Mouse (Mus musculus) liver, embryonic 13.5 days (tissue): Measurements from ENCODE around the gene Mllt1. TPM values are rescaled to one million over a fixed set of nuclear protein-coding genes. Genes with fewer than 3 reads are reported as not detected.

Experiments
- ATAC-seq: fragments of 200-750 bp; cut with Nextera tagmentation; 2 replicates; pipeline ENCODE4 v1.8.0; 2017; ENCODE audit warnings: low read depth, mild to moderate bottlenecking, moderate number of reproducible peaks, moderate library complexity
- DNase-seq: peaks from one replicate; pipeline ENCODE4 v3.0.0; 2022
- H3K27ac ChIP-seq: fragments of 300-500 bp; sonication (generic); 2 replicates; pipeline ENCODE4 v1.5.1; 2015; ENCODE audit warnings: moderate library complexity, mild to moderate bottlenecking, inconsistent platforms
- H3K27me3 ChIP-seq: fragments of 300-500 bp; sonication (generic); 2 replicates; pipeline ENCODE4 v1.6.1; 2015; ENCODE audit warnings: mild to moderate bottlenecking, inconsistent platforms
- H3K36me3 ChIP-seq: fragments of 300-500 bp; sonication (generic); 2 replicates; pipeline ENCODE4 v1.6.1; 2015; ENCODE audit warnings: mild to moderate bottlenecking, inconsistent platforms
- H3K4me1 ChIP-seq: fragments of 300-500 bp; sonication (generic); replicated peaks from 2 replicates; pipeline ENCODE4 v1.6.1; 2015; ENCODE audit warnings: inconsistent platforms
- H3K4me2 ChIP-seq: fragments of 300-500 bp; sonication (generic); 2 replicates; pipeline ENCODE4 v1.6.1; 2015; ENCODE audit warnings: inconsistent platforms, mild to moderate bottlenecking, moderate library complexity
- H3K4me3 ChIP-seq: fragments of 300-500 bp; sonication (generic); replicated peaks from 2 replicates; pipeline ENCODE4 v1.5.1; 2015; ENCODE audit warnings: mild to moderate bottlenecking, inconsistent platforms
- H3K9ac ChIP-seq: fragments of 300-500 bp; sonication (generic); 2 replicates; pipeline ENCODE4 v1.6.1; 2015; ENCODE audit warnings: mild to moderate bottlenecking, inconsistent platforms
- H3K9me3 ChIP-seq: fragments of 300-500 bp; sonication (generic); replicated peaks from 2 replicates; pipeline ENCODE4 v1.6.1; 2016; ENCODE audit warnings: inconsistent platforms
- WGBS: fragments of 180-500 bp; shearing (Covaris S2); methylation state at CpG from one replicate; pipeline ENCODE4 v1.1.7; 2015; ENCODE audit not compliant: insufficient replicate concordance; 5-methylcytosine and 5-hydroxymethylcytosine counted together
- polyA plus RNA-seq: library from polyadenylated mRNA; unstranded; fragments of >200 nt; fragmentation: Nextera tagmentation; extraction: Ambion mirVana; gene quantifications from 2 replicates; pipeline ENCODE4 v1.2.1, GENCODE M21; 2015

The Mllt1 gene
- polyA plus RNA-seq, 1 experiment from 2014 or later: 11.0 TPM

GRCm38 (mm10) chr17:56858216-56858615 lies 77.0 kb downstream of the Mllt1 start:
- H3K27ac ChIP-seq: no peak overlapping the region
- peak; percentile 8; the same call in 1 of the 2 replicates for ATAC-seq
- no peak overlapping the region for H3K4me2 ChIP-seq
- H3K4me3 ChIP-seq: no peak overlapping the region
- 42% methylated on average over 4 of the region's 4 CpGs for WGBS
- H3K27me3 ChIP-seq: no peaks in the 10 kb centered on the region
- peaks cover 17% of the 10 kb centered on the region for H3K4me1 ChIP-seq
- H3K9me3 ChIP-seq: no peaks in the 10 kb centered on the region
- no peaks in the 10 kb centered on the region for H3K36me3 ChIP-seq
- DNase-seq: peak; percentile 51
- H3K9ac ChIP-seq: no peak overlapping the region

GRCm38 (mm10) chr17:56855421-56855820 lies 79.8 kb downstream of the Mllt1 start:
- Histone ChIP-seq H3K4me3 (no peak overlapping the region), H3K27me3 (no peaks in the 10 kb centered on the region), H3K27ac (no peak overlapping the region), H3K4me2 (no peak overlapping the region), H3K9me3 (no peaks in the 10 kb centered on the region), H3K9ac (no peak overlapping the region), H3K36me3 (no peaks in the 10 kb centered on the region), H3K4me1 (peaks cover 7% of the 10 kb centered on the region; the same call in 1 of the 2 replicates)
- ATAC-seq (no peak), DNase-seq (no peak)
- 21% methylated on average over 3 of the region's 3 CpGs for WGBS

GRCm38 (mm10) chr17:56851167-56851566 lies 84.0 kb downstream of the Mllt1 start:
- no peak for ATAC-seq
- H3K36me3 ChIP-seq: no peaks in the 10 kb centered on the region
- no peak overlapping the region for H3K4me3 ChIP-seq
- no peak overlapping the region for H3K27ac ChIP-seq
- no peak overlapping the region for H3K4me2 ChIP-seq
- H3K9ac ChIP-seq: no peak overlapping the region
- peaks cover 7% of the 10 kb centered on the region; the same call in 1 of the 2 replicates for H3K4me1 ChIP-seq
- H3K27me3 ChIP-seq: peaks cover 14% of the 10 kb centered on the region; the same call in 1 of the 2 replicates
- 55% methylated on average over 3 of the region's 3 CpGs for WGBS
- no peaks in the 10 kb centered on the region for H3K9me3 ChIP-seq
- no peak for DNase-seq

GRCm38 (mm10) chr17:56849710-56850109 lies 85.5 kb downstream of the Mllt1 start:
- Histone ChIP-seq H3K4me2 (no peak overlapping the region), H3K36me3 (no peaks in the 10 kb centered on the region), H3K4me3 (no peak overlapping the region), H3K4me1 (no peaks in the 10 kb centered on the region), H3K9me3 (no peaks in the 10 kb centered on the region), H3K27me3 (peaks cover 14% of the 10 kb centered on the region; the same call in 1 of the 2 replicates), H3K27ac (no peak overlapping the region), H3K9ac (no peak overlapping the region)
- no peak for ATAC-seq
- DNase-seq: no peak
- WGBS: 67% methylated on average over 13 of the region's 13 CpGs

GRCm38 (mm10) chr17:56848785-56849184 lies 86.4 kb downstream of the Mllt1 start:
- 54% methylated on average over 5 of the region's 5 CpGs for WGBS
- ATAC-seq: no peak
- no peak overlapping the region for H3K4me3 ChIP-seq
- no peak overlapping the region for H3K4me2 ChIP-seq
- no peaks in the 10 kb centered on the region for H3K4me1 ChIP-seq
- H3K9ac ChIP-seq: no peak overlapping the region
- H3K9me3 ChIP-seq: no peaks in the 10 kb centered on the region
- peaks cover 14% of the 10 kb centered on the region; the same call in 1 of the 2 replicates for H3K27me3 ChIP-seq
- H3K36me3 ChIP-seq: no peaks in the 10 kb centered on the region
- DNase-seq: no peak
- H3K27ac ChIP-seq: no peak overlapping the region

GRCm38 (mm10) chr17:56843678-56844077 lies 91.5 kb downstream of the Mllt1 start:
- 63% methylated on average over 5 of the region's 5 CpGs for WGBS

More at GRCm38 (mm10) chr17:56843678-56844077, 91.5 kb downstream of the Mllt1 start:
- peaks cover 8% of the 10 kb centered on the region; the same call in 1 of the 2 replicates for H3K27me3 ChIP-seq
- DNase-seq (no peak), ATAC-seq (no peak)
- H3K4me2 ChIP-seq: no peak overlapping the region
- H3K36me3 ChIP-seq: no peaks in the 10 kb centered on the region
- no peak overlapping the region for H3K4me3 ChIP-seq
- no peak overlapping the region for H3K9ac ChIP-seq
- H3K9me3 ChIP-seq: no peaks in the 10 kb centered on the region
- H3K4me1 ChIP-seq: no peaks in the 10 kb centered on the region
- no peak overlapping the region for H3K27ac ChIP-seq

Other genes with a start within 250 kb of the Mllt1 start
- gene Ndufa11, start 217.6 kb downstream of the Mllt1 start, polyA plus RNA-seq: 229 and 268 TPM in 2 replicates
- 2.6 and 3.2 TPM in 2 replicates for gene Vmac, start 217.4 kb downstream of the Mllt1 start, polyA plus RNA-seq
- 1.00 and 1.0 TPM in 2 replicates for gene Nrtn, start 177.9 kb downstream of the Mllt1 start, polyA plus RNA-seq
- 17.2 and 17.5 TPM in 2 replicates for gene Dus3l, start 170.7 kb downstream of the Mllt1 start, polyA plus RNA-seq
- 0.45 and 0.61 TPM in 2 replicates for gene Prr22, start 165.2 kb downstream of the Mllt1 start, polyA plus RNA-seq
- 10.1 and 10.7 TPM in 2 replicates for gene Rfx2, start 104.4 kb downstream of the Mllt1 start, polyA plus RNA-seq
- not detected in 2 replicates for gene Acsbg2, start 61.0 kb downstream of the Mllt1 start, polyA plus RNA-seq
- 0.03 and 0.08 TPM in 2 replicates for gene 1700061G19Rik, start 59.9 kb downstream of the Mllt1 start, polyA plus RNA-seq
- not detected in 2 replicates for gene Acer1, start 46.7 kb upstream of the Mllt1 start, polyA plus RNA-seq
- gene Clpp, start 54.9 kb upstream of the Mllt1 start, polyA plus RNA-seq: 88.2 and 100.0 TPM in 2 replicates
- 19.7 and 20.9 TPM in 2 replicates for gene Alkbh7, start 61.9 kb upstream of the Mllt1 start, polyA plus RNA-seq
- 0.23 TPM in 1 of 2 replicates, not detected in the other for gene Pspn, start 64.6 kb upstream of the Mllt1 start, polyA plus RNA-seq
- gene Gtf2f1, start 75.9 kb upstream of the Mllt1 start, polyA plus RNA-seq: 64.4 and 73.9 TPM in 2 replicates
- gene Gm17949, start 76.1 kb upstream of the Mllt1 start, polyA plus RNA-seq: 0.20 and 0.21 TPM in 2 replicates
- gene Khsrp, start 96.1 kb upstream of the Mllt1 start, polyA plus RNA-seq: 26.2 and 27.8 TPM in 2 replicates
- not detected in 2 replicates for gene Slc25a41, start 106.2 kb upstream of the Mllt1 start, polyA plus RNA-seq
- gene Crb3, start 123.7 kb upstream of the Mllt1 start, polyA plus RNA-seq: 2.9 and 3.1 TPM in 2 replicates
- gene Slc25a23, start 124.4 kb upstream of the Mllt1 start, polyA plus RNA-seq: 2.4 and 2.9 TPM in 2 replicates
- gene Dennd1c, start 143.1 kb upstream of the Mllt1 start, polyA plus RNA-seq: 0.97 and 1.6 TPM in 2 replicates
- gene Tubb4a, start 152.4 kb upstream of the Mllt1 start, polyA plus RNA-seq: 0.55 and 0.87 TPM in 2 replicates
- 1.0 and 1.1 TPM in 2 replicates for gene Tnfsf9, start 169.9 kb upstream of the Mllt1 start, polyA plus RNA-seq
- gene Cd70, start 214.4 kb upstream of the Mllt1 start, polyA plus RNA-seq: not detected in 2 replicates